Mouse (Mus musculus) erythroblast, embryonic 14.5 days (primary cell): ENCODE measurements at regions not wholly inside any gene's neighbourhood (a gene's known extent, or its start where the extent isn't known, plus 50 kb on each side); places are given as distances from the start of the nearest gene placed in this dataset.

Experiments
- GATA1 ChIP-seq: IDR thresholded peaks from 2 replicates; pipeline ENCODE4 v1.6.1; 2012; ENCODE audit warnings: low read length, inconsistent platforms, mixed read lengths
- TAL1 ChIP-seq: IDR thresholded peaks from 3 replicates; pipeline ENCODE4 v1.6.1; 2012; ENCODE audit warnings: low read length, inconsistent platforms, mixed read lengths

DNA sequence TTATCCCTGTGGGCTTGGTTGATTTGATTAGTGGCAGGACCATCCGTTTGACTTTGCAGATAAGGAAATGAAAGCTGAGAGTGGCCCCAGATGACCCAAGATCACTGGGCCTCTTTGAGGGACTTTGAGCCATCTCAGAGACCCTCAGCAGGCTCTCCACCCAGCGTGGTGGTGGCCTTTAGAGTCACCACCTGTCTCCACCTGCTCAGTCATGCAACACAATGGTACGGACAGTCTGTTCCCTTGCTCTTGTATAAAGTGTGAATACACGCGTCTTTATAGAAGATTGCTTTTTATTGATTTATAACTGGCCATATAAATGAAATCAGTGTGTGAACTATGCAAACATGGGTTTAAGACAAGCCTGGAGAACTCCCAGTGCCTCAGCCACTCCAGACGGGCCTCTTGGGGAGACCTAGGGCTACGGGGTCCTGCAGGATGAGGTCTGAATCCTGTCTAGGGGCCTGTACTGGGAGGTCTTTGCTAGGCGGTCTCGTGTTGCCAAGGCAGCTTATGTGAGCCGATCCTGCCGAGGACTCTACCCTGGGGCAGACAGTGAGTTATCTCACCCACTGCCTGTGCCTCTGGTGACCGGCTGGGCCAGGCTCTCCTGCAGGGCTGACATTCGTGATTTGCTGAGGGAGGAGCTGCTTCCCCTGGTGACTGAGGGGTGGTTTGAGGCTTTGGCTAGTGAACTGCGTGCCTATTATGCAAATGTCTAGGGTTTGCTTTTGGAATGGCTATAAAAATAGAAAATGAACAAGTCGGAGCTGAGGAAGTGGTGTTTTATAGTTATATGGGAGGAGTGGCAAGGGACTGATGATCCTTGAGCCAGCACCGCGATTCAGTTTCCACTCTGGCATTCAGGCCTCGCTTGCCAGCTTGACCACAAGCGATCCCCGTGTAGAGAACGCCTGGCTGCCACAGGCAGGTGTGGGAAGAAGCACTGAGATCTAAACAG lies 176.5 kb downstream of the Fam43a start:
- no peak for TF ChIP-seq TAL1
- no peak for TF ChIP-seq GATA1
